ENCODE assay signal across 8 mouse cellular contexts in genomic region chr7:117622769-117623168, GRCm38 (mm10).
DNase-seq lines count a peak whose midpoint lies in the region; ATAC-seq and TF ChIP-seq lines count a peak whose summit lies in the region.
"Had no signal": no experiment of that assay in that cellular context is flagged by ENCODE, and none has a peak within 500 bp of the region (broad histone marks: within the 10 kb centered on the region; RNA-seq: fewer than 3 reads in every experiment).

No protein-coding gene starts in this region.

- no peak overlapping the region for H3K4me3 ChIP-seq in lung, postnatal 0 days (ENCODE audit: low read depth, low read length)
- H3K4me3 ChIP-seq: megakaryocyte, embryonic 14.5 days had no signal

- intact Hi-C loops in left cerebral cortex, postnatal 4 days (cut with DNase I), result loop anchor here (10.0 kb wide), 1 partner anchor 238 kb away; the partner anchor contains the start of gene Xylt1
- intact Hi-C loops in left cerebral cortex, postnatal 25 days (cut with DNase I), result loop anchor here (5.0 kb wide), 1 partner anchor 240 kb away; the partner anchor contains the start of gene Xylt1

- no peaks in the 10 kb centered on the region for H3K9me3 ChIP-seq in lung, postnatal 0 days (ENCODE audit: low read length)
- H3K9me3 ChIP-seq: megakaryocyte, embryonic 14.5 days had no signal

- TF ChIP-seq CTCF in lung, postnatal 0 days (IDR thresholded peaks at IDR 0.05), result peak; percentile 66

- TF ChIP-seq EP300 in lung, postnatal 0 days (IDR thresholded peaks at IDR 0.05), result no peak

- ATAC-seq in lung, postnatal 0 days, result no peak

- 80% methylated on average over 2 of the region's 2 CpGs for WGBS in lung, postnatal 0 days

- peak; percentile 45 for DNase-seq in left cerebral cortex, postnatal 4 days
- DNase-seq in left cerebral cortex, postnatal 25 days (ENCODE audit: low spot score in 2 of 2), result no peak
- peak; percentile 22 for DNase-seq in R1 (ENCODE audit: low read depth, low spot score)
- peak; percentile 27 for DNase-seq in c-Kit-positive CD71-positive TER-119-negative erythroid progenitor cells, embryonic 14.5 days (ENCODE audit: low read depth)
- DNase-seq in lung, postnatal 0 days (ENCODE audit: low spot score), result no peak
- DNase-seq in thymus, postnatal 25 days, result peak; percentile 69
- DNase-seq in neural tube, embryonic 10.5 days (ENCODE audit: extremely low spot score, low spot score), result no peak

- no peaks in the 10 kb centered on the region for H3K36me3 ChIP-seq in lung, postnatal 0 days (ENCODE audit: insufficient read depth, low read length)

- H3K4me1 ChIP-seq in lung, postnatal 0 days (ENCODE audit: insufficient read depth, low read depth, low read length), result no peaks in the 10 kb centered on the region
- H3K4me1 ChIP-seq: megakaryocyte, embryonic 14.5 days had no signal

- no peak overlapping the region for H3K27ac ChIP-seq in lung, postnatal 0 days (ENCODE audit: low read length)

- H3K27me3 ChIP-seq in lung, postnatal 0 days (replicated peaks; ENCODE audit: insufficient read depth, low read length), result no peaks in the 10 kb centered on the region

- no peak overlapping the region for H3K4me2 ChIP-seq in lung, postnatal 0 days (replicated peaks; ENCODE audit: low read depth, low read length)

- H3K9ac ChIP-seq in lung, postnatal 0 days (replicated peaks; ENCODE audit: low read depth), result no peak overlapping the region

Comparison
In these comparisons a context has a peak if more than half of its experiments do, and no peak if none do; other contexts are left out.
1. DNase-seq: peak in left cerebral cortex, postnatal 4 days (single experiment), R1 (single experiment), c-Kit-positive CD71-positive TER-119-negative erythroid progenitor cells, embryonic 14.5 days (single experiment) and thymus, postnatal 25 days (single experiment); none in left cerebral cortex, postnatal 25 days (0 of 2), lung, postnatal 0 days (single experiment) and neural tube, embryonic 10.5 days (single experiment).